Mouse (Mus musculus): ENCODE data around the gene Castor1.
"Not testable (repeated sequence)": the region's sequence is repeated elsewhere in the genome, so short reads cannot be mapped to it uniquely, and the experiment has no call there.

Castor1 gene

GRCm38 (mm10) chr11:4217914-4218629 lies at the start of gene Castor1:
Castor1 (plus strand) TSS chr11:4218225.
- peak; percentile 94 for DNase-seq (ENCODE audit: low read depth, low spot score)

- no peak for DNase-seq (ENCODE audit: low read depth, low spot score)
These were observed 43.4 kb upstream of the Castor1 start for GRCm38 (mm10) chr11:4174586-4174985.

DNA sequence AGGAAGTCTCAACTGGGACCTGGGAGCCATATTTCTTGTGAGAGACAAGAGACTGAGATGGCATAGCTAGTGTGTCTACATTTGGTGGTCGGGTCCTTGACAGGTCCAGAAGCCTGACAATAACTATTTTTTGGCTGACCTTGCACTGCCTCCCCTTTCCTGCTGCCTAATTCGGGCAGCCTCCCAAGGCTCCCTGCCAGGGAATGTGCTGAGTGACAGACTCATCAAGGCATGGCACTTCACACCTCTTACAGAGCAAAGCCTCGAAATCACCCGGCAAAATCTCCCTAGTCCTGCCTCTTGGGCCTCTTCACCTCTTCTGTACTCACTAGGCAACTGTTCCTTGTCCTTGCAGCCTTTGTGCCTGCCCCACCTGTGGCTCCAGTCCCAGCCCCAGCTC lies 40.3 kb upstream of the Castor1 start:
- no peak for DNase-seq (ENCODE audit: low read depth, low spot score)

DNA sequence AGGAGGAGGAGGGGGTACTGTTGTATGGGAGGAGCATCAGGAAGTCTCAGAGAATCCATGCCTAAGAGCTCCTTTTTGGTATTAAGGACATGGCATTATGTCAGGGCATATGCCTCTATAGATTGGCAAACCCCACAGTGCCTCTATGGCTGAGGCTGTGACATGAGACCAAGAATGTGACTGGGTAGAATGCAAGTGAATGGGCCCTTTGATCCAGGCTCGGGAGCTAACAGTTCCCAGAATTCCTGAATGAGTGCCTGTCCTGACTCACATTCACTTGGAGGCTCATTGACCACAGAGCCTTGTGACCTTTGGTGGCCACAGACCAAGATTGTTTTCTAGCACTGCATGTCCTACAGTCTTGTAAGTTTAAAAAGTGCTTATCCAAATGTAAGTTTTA lies 36.0 kb upstream of the Castor1 start:
- DNase-seq (ENCODE audit: low read depth, low spot score), result no peak

GRCm38 (mm10) chr11:4183511-4183910 lies 34.5 kb upstream of the Castor1 start:
- DNase-seq (ENCODE audit: low read depth, low spot score), result no peak

DNA sequence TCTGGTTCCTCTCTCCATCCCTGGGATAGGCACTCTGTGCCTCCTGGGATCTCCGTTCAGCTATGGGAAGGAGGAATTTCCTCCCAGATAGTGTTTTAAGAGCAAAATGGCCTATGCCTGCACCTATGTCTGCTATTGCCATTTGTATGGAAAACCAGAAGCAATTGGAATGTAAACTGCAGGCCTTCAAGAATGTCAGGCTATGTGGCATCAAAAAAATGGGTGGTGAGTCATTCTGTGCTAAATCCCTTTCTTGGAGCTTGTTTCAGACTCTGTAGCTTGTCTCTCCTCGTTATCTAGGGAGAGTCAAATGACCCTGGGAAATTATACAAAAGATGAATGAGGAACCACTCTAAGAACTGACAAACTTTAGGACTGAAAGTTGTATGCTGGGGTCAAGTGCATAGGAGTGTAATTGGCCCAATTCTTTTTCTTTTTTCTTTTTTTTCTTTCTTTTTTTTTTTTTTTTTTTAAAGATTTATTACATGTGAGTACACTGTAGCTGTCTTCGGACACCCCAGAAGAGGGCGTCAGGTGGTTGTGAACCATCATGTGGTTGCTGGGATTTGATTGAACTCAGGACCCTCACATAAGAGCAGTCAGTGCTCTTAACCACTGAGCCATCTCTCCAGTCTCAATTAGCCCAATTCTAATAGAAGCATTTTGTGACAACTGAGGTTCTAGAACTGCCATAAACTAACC lies 33.6 kb upstream of the Castor1 start:
- DNase-seq (ENCODE audit: low read depth, low spot score), result peak; percentile 63

GRCm38 (mm10) chr11:4185480-4185879 lies 32.5 kb upstream of the Castor1 start:
- not testable (repeated sequence) for DNase-seq (ENCODE audit: low read depth, low spot score)

DNA sequence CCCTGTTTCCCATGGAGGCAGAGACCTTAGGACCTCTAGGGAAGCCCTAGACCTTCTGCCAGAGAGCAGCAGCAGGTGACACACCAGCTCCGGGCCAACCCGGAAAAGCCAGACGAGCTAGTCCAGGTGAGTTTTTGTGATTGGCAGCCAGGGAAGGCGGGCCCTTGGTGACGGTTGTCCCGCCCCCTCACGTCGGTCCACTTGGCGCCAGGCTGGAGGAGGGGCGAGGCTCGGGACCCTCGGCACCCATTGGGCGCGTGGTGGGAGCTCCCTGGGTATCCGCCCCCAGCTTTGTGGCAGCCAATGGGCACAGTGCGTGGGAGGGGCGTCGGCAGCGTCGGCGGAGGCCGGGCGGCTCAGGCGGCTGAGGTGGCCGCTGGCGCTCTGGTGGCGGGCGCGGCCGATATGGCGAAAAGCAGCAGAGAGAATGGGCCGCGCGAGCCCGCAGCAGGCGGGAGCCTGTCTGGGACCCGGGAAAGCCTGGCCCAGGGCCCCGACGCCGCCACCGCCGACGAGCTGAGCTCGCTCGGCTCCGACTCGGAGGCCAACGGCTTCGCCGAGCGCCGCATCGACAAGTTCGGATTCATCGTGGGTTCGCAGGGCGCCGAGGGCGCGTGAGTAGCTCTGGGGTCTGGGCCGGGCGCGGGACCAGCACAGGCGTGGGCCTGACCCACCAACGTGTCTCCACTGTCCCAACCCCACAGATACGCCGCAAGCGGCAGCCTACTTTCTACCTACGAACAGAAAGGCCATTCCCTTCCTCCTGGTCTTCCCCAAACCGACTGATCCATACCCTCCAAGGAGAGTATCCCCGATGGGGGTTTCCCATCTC lies 31.3 kb upstream of the Castor1 start, which contains the start of gene Tbc1d10a:
TSS of gene Tbc1d10a (plus strand) at position 304 of the 832 bp plus-strand sequence.
- peak; percentile 100 for DNase-seq (ENCODE audit: low read depth, low spot score)

DNA sequence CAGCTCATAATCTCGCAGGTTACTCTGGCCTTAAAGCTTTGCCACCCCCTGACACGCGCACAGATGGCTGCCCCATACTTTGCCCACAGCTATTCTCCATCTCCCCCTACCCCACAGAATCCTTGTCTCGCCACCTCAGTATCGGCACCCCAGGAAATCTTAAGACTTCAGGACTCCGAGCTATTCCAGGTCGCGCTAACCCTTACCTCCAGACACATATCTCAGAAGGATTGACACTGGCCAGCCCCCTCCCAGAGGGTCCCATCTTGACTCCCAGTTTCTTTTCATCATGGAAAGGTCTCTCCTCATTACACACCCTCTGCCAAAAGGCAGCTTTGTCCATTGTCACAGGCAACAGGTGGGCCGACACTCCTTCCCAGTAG lies 30.7 kb upstream of the Castor1 start:
- DNase-seq (ENCODE audit: low read depth, low spot score), result no peak

DNA sequence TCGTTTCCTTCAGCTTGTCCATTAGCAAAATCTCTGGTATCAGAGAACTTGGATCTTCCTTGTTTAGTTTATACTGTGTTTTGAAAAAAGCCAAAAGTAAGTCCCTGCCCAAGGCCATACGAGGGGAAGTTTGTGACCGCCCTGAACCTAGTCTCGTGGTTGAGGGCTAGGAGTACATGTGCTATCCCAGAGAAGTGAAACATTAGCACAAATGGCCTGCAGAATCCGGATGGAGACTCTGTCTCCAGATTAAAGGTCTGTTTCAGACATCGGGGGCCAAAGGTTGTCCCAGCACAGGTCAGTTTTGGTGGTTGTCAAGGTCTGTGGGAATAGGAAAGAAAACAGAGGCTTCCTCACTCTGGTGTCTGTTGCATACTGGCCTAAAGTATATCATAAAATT lies 28.8 kb upstream of the Castor1 start:
- DNase-seq (ENCODE audit: low read depth, low spot score), result no peak

DNA sequence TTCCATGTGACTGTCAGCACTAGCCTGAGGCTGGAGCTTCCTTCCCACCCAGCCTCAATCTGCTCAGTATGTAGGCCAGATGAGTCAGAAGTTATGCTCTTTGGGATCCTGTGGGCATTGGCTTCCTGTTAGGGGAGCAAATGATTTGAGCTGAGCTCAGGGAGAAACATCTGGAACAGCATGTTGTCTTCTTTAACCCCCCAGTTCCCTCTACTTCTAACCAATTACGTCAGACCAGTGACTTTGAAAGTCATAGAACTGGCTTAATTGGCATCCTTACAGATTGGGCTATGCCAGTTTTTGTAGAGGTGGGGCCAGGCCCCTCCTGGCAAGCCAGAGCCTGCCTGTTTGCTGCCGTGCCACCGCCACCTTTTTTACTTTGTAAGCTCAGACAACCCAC lies 27.3 kb upstream of the Castor1 start:
- DNase-seq (ENCODE audit: low read depth, low spot score), result no peak

DNA sequence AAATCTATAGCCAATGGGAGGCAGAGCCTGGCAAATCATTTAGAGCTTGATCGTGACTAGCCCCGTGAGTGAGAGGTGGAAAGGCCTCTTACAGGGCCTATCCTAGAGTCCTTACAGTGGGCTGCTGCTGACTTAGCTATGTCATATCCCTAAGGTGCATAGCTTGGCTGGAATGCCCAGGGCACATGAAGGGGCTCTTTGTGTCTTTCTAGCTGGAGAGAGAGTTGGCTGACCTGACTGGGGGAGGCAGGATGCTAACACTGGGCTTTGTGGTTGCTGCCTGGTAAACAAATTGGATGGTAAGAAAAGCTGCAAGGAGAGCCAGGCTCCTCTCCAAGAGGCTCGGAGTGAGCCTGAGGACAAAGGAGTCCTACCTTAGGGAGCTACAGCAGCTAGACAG lies 25.3 kb upstream of the Castor1 start:
- DNase-seq (ENCODE audit: low read depth, low spot score), result no peak

GRCm38 (mm10) chr11:4193420-4193819 lies 24.6 kb upstream of the Castor1 start:
- no peak for DNase-seq (ENCODE audit: low read depth, low spot score)

GRCm38 (mm10) chr11:4195597-4196031 lies 22.4 kb upstream of the Castor1 start:
- peak; percentile 53 for DNase-seq (ENCODE audit: low read depth, low spot score)

- DNase-seq (ENCODE audit: low read depth, low spot score), result no peak
These were observed 21.4 kb upstream of the Castor1 start for GRCm38 (mm10) chr11:4196636-4197035.

DNA sequence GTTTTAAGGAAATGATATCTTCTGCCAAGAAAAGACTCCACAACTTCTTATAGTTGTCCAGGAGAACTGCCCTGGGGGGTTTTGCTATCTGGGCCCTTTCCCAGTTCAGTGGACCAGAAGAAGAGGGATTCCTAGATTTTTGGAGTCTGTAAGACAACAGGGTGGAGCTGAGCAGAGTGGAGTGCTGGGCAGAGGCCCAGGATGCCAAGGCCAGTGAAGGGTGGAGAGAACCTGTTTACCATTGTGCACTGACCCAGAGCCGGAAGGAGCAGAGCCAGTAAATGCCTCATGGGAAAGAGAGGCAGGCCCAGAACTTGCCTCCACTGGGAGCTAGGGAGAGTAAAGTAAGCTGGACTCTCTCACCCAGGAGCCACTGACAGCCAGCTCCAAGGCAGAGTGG lies 20.3 kb upstream of the Castor1 start:
- DNase-seq (ENCODE audit: low read depth, low spot score), result no peak

GRCm38 (mm10) chr11:4201981-4202700 lies 15.9 kb upstream of the Castor1 start:
- DNase-seq (ENCODE audit: low read depth, low spot score), result peak; percentile 46

- DNase-seq (ENCODE audit: low read depth, low spot score), result peak; percentile 78
These were observed 14.9 kb upstream of the Castor1 start for GRCm38 (mm10) chr11:4202995-4203704.

GRCm38 (mm10) chr11:4203705-4204074 lies 14.3 kb upstream of the Castor1 start:
- DNase-seq (ENCODE audit: low read depth, low spot score), result peak; percentile 72

- no peak for DNase-seq (ENCODE audit: low read depth, low spot score)
These were observed 12.8 kb upstream of the Castor1 start for GRCm38 (mm10) chr11:4205097-4205655.

GRCm38 (mm10) chr11:4205951-4206350 lies 12.1 kb upstream of the Castor1 start:
- DNase-seq (ENCODE audit: low read depth, low spot score), result peak; percentile 61
